Mouse (Mus musculus) right cerebral cortex, postnatal 4 days (tissue): ENCODE results near the gene Srsf2.
A peak's percentile ranks its signal among the peaks of the same experiment; 100 is the strongest.
"Not testable (repeated sequence)": the region's sequence is repeated elsewhere in the genome, so short reads cannot be mapped to it uniquely, and the experiment has no call there.

ENCODE experiments used
- DNase-seq: peaks from one replicate; pipeline ENCODE4 v3.0.0-alpha.2; 2022

The Srsf2 gene

DNA sequence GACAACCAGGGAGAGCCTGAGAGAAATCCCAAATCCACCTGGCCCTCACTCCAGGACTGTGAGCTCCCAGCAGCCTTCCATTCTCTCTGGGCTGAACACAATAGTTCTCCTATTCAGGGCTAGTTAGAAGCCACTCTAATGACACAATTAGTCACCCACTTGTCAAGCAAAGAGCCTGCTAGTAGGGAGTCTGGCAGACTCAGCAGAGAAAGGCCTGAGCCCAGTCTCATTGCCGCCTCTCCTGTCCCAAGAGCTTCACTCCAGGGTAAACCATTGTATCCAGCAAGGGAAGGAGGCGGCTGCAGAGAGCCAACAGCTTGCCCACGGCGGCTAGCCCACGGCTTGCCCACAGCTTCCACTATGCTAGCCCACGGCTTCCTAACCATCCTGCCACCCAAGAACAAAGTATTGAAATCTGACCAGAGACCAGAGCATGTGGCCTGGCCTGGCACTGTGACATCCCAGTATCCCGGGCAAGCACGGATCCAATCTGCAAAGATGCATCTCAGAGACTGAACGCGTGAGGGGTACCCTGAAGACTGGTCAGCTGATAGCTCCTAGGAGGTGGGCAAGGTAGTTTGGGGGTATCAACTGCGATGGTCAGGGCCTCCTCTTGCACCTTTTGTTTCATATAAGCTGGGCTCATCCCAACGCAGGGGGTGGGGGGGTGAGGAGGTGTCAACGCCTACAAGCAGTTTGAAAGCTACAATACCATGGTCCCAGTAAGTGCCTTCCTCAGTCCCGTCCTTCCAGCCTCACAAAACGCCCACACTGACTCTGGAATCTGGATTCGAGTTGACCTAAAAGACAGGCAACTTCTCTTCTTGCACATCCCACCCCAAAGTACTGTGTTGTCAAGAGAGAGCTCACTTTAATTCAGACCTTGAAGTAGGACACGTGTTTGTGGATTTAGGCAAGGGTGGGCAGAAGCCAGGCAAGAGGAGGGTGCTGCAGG is 26.1 kb downstream of the Srsf2 start:
- no peak for DNase-seq

DNA sequence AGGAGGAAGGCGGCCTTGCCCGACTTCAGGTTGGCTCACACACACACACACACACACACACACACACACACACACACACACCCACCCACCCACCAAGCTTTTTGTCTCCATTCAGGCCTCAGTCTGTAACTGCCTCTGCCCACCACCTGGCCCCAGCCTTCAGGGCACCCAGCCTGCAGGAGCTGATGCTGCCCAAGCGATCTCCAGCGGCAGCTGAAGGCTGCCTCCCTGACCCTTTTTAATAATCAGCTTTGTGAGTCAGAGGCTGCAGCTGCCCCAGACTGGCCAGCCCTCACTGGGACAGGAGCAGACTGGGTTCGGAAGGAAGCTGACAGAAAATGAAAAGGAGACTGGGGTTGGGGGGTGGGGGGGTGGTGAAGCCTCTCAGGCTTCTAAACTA is 27.7 kb downstream of the Srsf2 start:
- no peak for DNase-seq

DNA sequence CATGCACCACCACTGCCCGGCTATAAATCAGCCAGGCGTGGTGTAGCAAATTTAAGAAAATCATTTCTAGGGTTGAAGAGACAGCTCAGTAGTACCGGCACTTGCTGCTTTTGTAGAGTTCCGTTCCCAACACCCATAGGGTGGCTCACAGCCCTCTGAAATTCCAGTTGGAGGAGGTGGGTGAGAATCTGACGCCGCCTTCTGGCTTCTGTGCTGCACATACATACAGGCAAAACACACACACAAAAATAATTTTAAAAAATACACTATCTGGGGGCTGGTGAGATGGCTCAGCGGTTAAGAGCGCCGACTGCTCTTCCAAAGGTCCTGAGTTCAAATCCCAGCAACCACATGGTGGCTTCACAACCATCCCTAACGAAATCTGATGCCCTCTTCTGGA is 29.0 kb downstream of the Srsf2 start:
- DNase-seq, result not testable (repeated sequence)

GRCm38 (mm10) chr11:116823255-116823654 is 29.6 kb downstream of the Srsf2 start:
- no peak for DNase-seq

DNA sequence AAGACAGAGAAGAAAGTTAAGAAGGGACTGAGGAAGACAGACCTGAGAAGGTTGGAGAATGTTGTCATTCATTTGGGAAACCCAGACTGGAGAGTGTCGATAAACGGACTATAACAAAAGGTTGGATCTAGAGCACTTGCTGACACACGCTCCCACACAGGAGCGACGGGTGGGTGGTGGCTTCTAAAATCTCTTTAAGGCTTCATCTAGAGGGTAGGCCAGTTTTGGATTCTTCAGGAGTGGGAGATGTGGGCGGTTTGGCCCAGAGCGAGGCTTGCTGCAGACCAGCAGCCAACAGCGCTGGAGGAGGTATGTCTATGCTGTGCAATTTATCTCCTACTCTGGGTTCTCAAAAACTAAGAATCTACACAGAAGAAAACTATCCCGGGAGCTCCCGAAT is 30.3 kb downstream of the Srsf2 start:
- DNase-seq, result no peak

DNA sequence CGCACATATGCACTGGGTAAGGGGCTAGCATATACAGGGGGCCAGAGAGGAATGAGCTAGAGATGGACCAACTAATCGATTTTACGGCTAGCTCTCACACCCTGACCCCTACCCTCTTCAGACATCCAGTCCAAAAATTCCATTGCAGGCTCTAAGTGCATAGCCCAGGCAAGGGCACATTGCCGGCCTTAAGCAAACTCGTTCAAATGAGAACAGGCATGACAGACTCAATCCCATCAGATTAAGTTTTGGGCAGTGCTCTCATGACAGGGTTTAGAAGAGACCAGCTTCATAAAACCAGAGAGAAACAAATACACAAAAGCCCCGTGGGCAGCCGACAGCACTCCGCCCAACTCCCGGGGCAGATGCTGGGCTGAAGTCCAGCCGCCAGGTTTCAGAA is 30.7 kb downstream of the Srsf2 start:
- DNase-seq, result no peak

GRCm38 (mm10) chr11:116821057-116821940 is 31.6 kb downstream of the Srsf2 start:
- no peak for DNase-seq

GRCm38 (mm10) chr11:116819932-116820593 is 32.8 kb downstream of the Srsf2 start:
- no peak for DNase-seq

- no peak for DNase-seq
Measured at GRCm38 (mm10) chr11:116818722-116819121, 34.2 kb downstream of the Srsf2 start.

- no peak for DNase-seq
Measured at GRCm38 (mm10) chr11:116817567-116817966, 35.3 kb downstream of the Srsf2 start.

- DNase-seq, result no peak
Measured at GRCm38 (mm10) chr11:116816769-116817168, 36.1 kb downstream of the Srsf2 start.

- no peak for DNase-seq
Measured at GRCm38 (mm10) chr11:116814884-116815415, 37.9 kb downstream of the Srsf2 start.

GRCm38 (mm10) chr11:116814076-116814883 is 38.6 kb downstream of the Srsf2 start:
- no peak for DNase-seq

DNA sequence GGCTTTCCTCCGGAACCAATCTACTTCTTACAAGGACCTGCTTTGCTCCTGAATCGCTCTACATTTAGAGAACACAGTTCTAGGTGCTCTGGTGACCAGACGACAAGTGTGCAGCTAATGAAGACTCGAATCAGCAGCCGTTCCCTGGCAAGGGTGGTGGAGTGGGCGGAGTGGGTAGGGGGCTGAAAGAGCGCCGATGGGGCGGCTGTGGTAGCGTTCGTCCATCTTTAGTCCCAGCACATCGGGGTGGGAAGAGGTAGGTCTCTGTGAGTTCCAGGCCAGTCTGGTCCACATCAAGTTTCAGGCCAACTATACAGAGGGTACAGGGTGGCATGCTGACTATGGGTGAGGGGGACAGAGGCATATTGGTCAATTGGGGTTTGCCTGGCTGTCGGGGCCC is 39.3 kb downstream of the Srsf2 start:
- DNase-seq, result no peak

DNA sequence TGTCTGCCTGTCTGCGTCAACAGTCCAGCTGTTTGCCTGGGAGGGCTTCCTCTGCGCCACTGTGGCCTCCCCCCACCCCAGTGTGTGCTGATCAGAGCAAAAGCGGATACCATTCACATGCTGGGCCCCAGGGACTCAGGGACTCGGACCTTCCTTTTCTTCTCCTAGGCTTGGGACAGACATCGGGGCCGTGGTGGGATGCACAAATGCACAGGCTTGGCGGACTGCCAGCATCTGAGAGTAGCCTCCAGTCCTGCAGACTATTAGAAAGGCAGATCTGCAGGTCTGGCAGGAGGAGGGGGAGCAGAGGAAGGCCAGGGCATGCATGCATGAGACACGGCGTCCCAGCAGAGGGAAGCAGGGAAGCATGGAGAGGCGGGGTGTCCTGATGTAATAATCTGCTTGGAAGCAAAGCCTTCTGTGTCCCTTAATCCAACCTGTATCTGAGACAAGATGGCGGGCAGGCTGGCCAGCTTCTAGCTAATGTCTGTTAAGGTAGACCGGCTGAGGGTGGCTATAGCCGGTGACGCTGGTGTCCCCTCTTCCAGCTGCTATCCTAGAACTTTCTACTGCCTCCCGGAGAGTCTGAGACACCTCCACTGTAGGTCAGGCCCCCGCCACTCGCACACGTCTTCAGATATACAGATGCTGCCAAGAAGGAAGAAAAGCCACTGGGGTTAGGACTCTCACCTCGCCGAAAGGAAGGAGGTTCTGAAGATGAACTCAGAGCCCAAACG is 39.9 kb downstream of the Srsf2 start:
- DNase-seq, result no peak

- peak; percentile 76 for DNase-seq
Measured at GRCm38 (mm10) chr11:116810983-116811901, 41.7 kb downstream of the Srsf2 start.

DNA sequence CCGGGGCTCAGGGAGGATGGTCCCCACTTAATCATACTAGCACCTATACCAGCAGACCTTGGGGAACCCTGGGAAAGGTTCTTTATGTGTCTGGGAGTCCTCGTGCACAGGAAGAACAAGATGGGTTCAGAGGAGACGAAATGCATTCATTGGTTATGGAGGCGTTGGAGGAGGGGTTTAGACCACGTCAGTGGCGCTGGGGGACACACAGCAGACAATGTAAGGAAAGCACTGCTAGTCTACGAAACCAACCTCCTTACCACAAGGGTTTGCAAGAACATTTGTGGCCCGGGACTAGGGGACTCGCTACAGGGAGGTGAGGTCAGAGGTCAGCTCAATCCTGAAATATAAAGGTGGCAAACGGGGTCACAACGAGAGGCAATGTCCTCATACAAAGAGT is 42.4 kb downstream of the Srsf2 start:
- DNase-seq, result no peak

DNA sequence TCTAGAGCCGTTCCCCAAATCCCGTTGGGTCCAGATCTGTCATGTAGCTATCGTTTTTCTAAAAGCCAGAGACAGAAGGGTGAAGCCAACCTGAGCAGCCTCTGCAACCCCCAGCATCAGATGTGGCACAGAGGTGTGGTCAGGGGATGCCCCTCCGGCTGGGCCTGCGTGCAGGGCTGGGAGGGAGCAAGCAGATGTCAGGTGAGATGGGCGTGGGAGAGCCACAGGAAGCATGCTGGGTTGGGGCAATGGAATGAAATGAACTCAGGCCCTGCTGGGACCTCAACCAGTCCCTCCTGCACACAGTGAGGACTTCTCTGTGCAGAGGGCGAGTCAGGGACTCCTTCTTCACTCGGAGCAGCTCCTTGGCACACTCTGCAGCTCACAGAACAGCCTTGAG is 43.4 kb downstream of the Srsf2 start:
- no peak for DNase-seq

GRCm38 (mm10) chr11:116808811-116809395 is 44.0 kb downstream of the Srsf2 start:
- DNase-seq, result no peak
